Mouse (Mus musculus) kidney, embryonic 14.5 days (tissue): ENCODE results near the gene Slxl1. TPM values are rescaled to one million over a fixed set of nuclear protein-coding genes. Genes with fewer than 3 reads are reported as not detected.
"Not testable (repeated sequence)": the region's sequence is repeated elsewhere in the genome, so short reads cannot be mapped to it uniquely, and the experiment has no call there.

Source experiments
- ATAC-seq: fragments of 200-750 bp; cut with Nextera tagmentation; 2 replicates; pipeline ENCODE4 v1.8.0; 2017; ENCODE audit warnings: moderate number of reproducible peaks, mild to moderate bottlenecking, moderate TSS enrichment, moderate library complexity; ENCODE audit not compliant: low FRiP score, low TSS enrichment
- H3K27ac ChIP-seq: fragments of 300-500 bp; sonication (generic); 2 replicates; pipeline ENCODE4 v1.5.1; 2014; ENCODE audit warnings: low read depth, mild to moderate bottlenecking, low read length, moderate library complexity, mixed read lengths
- H3K27me3 ChIP-seq: fragments of 300-500 bp; sonication (generic); 2 replicates; pipeline ENCODE4 v1.6.1; 2014; ENCODE audit warnings: mild to moderate bottlenecking, low read length; ENCODE audit not compliant: control insufficient read depth, insufficient read depth
- H3K36me3 ChIP-seq: fragments of 300-500 bp; sonication (generic); 2 replicates; pipeline ENCODE4 v1.6.1; 2014; ENCODE audit warnings: low read length, mixed read lengths; ENCODE audit not compliant: control insufficient read depth, insufficient read depth
- H3K4me1 ChIP-seq: fragments of 300-500 bp; sonication (generic); 2 replicates; pipeline ENCODE4 v1.6.1; 2014; ENCODE audit warnings: low read length, mixed read lengths; ENCODE audit not compliant: control insufficient read depth, insufficient read depth
- H3K4me2 ChIP-seq: fragments of 300-500 bp; sonication (generic); replicated peaks from 2 replicates; pipeline ENCODE4 v1.6.1; 2014; ENCODE audit warnings: low read depth, mild to moderate bottlenecking, low read length
- H3K4me3 ChIP-seq: fragments of 300-500 bp; sonication (generic); 2 replicates; pipeline ENCODE4 v1.5.1; 2014; ENCODE audit warnings: mild to moderate bottlenecking, low read length
- H3K9ac ChIP-seq: fragments of 300-500 bp; sonication (generic); 2 replicates; pipeline ENCODE4 v1.6.1; 2014; ENCODE audit warnings: low read depth, mild to moderate bottlenecking, low read length, moderate library complexity
- H3K9me3 ChIP-seq: fragments of 300-500 bp; sonication (generic); 2 replicates; pipeline ENCODE4 v1.6.1; 2016; ENCODE audit warnings: low read length; ENCODE audit not compliant: control insufficient read depth
- WGBS: fragments of 180-500 bp; shearing (Covaris S2); extraction: QIAGEN DNeasy Blood & Tissue Kit; methylation state at CpG from one replicate; pipeline ENCODE4 v1.1.7; 2014; 5-methylcytosine and 5-hydroxymethylcytosine counted together
- polyA plus RNA-seq: library from polyadenylated mRNA; unstranded; fragments of >200 nt; fragmentation: Nextera tagmentation; extraction: Ambion mirVana; gene quantifications from 2 replicates; pipeline ENCODE4 v1.2.1, GENCODE M21; 2014

Gene Slxl1
- not detected in 2 replicates for polyA plus RNA-seq

GRCm38 (mm10) chrX:55226576-55226975, at the start of gene Slxl1:
TSS of gene Slxl1 (plus strand) at chrX:55226876.
- H3K9ac ChIP-seq, H3K27me3 ChIP-seq, H3K9me3 ChIP-seq, H3K27ac ChIP-seq, H3K4me1 ChIP-seq, H3K36me3 ChIP-seq, ATAC-seq, H3K4me2 ChIP-seq, H3K4me3 ChIP-seq: not testable (repeated sequence)
- WGBS: no CpG with 5 or more reads among the region's 6 CpGs
